Mouse (Mus musculus) megakaryocyte-erythroid progenitor cell, adult 5-6 weeks (primary cell): ENCODE results near the gene Ptbp3. TPM values are rescaled to one million over a fixed set of nuclear protein-coding genes. Genes with fewer than 3 reads are reported as not detected.
"Not testable (repeated sequence)": the region's sequence is repeated elsewhere in the genome, so short reads cannot be mapped to it uniquely, and the experiment has no call there.

ENCODE experiments used
- ATAC-seq: replicated peaks from 2 replicates; pipeline ENCODE4 v1.8.0; 2016; ENCODE audit warnings: mild to moderate bottlenecking, inconsistent platforms; ENCODE audit not compliant: severe bottlenecking, poor library complexity, low FRiP score, low TSS enrichment
- total RNA-seq, 2 experiments: library from RNA; stranded (forward) in 1 of 2; stranded (reverse) in 1 of 2; fragments of 200-1000, 215-1000 nt in 1 of 2; fragments of >200 nt in 1 of 2; fragmentation: Nextera tagmentation in 1 of 2; gene quantifications; 2 replicates each; pipeline ENCODE4 v1.2.3; 2014 to 2017

Gene Ptbp3
- total RNA-seq (2014; fragmentation: Nextera tagmentation) (153 and 199 TPM in 2 replicates), total RNA-seq (2017) (175 and 204 TPM in 2 replicates)

DNA sequence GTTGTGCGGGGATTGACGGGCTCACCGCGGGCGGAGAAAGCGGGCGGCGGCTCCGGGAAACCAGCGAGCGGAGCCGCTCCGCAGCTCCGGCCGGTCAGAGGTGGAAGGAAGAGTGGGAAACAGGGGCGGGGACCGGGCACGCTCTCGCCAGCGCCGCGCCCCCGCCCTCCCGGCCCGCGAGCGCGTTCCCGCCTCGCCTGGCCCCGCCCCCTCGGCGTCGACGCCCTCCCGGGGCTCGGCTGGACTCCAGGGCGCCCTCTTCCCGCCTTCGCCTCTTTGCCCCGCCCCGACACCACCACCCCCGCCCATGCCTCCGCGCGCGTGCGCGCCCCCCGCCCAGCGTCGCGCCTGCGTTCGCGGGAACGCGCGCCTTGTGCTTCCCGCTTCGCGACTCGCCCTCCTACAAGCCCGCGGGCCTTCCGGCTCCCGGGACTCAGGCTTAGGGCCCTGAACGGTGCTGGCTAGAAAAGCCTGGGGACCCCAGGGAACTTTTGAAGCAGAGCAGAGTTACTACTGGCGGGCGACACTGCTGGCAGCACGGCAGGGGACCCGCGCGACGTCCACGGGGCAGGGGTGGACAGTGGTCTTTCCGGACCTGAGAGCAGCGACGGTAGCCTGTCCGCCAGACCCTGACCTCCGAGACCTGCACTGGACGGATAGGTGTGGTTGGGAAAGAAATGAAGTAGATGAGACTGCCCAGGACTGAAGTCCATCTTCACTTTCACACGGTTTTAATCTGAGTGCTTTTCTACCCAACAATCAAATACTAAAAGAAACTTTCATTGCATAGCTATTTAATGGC, at the start of gene Ptbp3:
Gene Ptbp3, minus strand, starts transcription at position 190 of the 802 bp plus-strand sequence.
- peak; percentile 52 for ATAC-seq

DNA sequence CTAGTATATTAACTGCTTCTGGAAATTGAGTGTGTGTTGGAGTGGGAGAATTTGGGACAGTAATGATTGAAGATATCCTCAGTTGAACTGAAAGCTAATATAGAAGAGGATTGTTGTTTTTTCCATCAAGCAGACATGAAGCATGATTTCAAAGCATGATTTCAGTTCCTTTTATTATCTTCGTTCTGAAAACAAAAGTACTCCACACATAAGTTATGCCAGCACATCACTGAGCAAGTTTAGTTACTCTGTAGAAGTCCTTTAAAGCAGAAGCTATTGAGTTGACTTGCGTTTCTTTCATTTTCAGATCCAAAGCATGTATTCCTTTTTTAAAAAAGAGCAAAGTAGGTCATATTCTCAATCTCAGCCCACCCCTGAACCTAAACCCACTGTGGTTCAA, 47.4 kb upstream of the Ptbp3 start:
- ATAC-seq = no peak

GRCm38 (mm10) chr4:59594614-59595013, 45.5 kb upstream of the Ptbp3 start:
- no peak for ATAC-seq

GRCm38 (mm10) chr4:59587872-59588226, 38.7 kb upstream of the Ptbp3 start:
- ATAC-seq = no peak

GRCm38 (mm10) chr4:59587215-59587871, 38.2 kb upstream of the Ptbp3 start:
- ATAC-seq = no peak

DNA sequence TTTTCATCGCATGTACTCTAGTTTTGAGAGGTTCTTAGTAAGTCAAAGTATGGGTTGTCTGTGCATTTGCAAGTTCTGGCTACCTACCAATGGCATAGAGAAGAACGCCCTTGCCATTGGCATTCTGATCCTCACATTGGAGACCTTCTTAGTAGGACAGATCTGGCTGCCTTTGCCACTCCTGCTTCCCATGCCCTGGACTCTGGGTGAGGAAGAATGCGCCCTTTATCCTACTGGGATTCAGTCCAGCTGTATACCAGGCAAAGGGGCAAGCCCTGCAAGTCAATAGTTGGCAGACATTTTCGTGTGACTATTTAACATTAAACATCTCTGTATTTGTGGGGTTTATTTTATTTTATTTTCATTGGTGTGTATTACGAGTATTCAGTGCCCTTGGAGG, 35.9 kb upstream of the Ptbp3 start:
- no peak for ATAC-seq

GRCm38 (mm10) chr4:59582186-59582585, 33.0 kb upstream of the Ptbp3 start:
- no peak for ATAC-seq

- ATAC-seq = peak; percentile 97
Measured at GRCm38 (mm10) chr4:59581314-59582185, 32.4 kb upstream of the Ptbp3 start, which contains the start of gene Hsdl2. Gene Hsdl2, plus strand, starts transcription at chr4:59581563.

DNA sequence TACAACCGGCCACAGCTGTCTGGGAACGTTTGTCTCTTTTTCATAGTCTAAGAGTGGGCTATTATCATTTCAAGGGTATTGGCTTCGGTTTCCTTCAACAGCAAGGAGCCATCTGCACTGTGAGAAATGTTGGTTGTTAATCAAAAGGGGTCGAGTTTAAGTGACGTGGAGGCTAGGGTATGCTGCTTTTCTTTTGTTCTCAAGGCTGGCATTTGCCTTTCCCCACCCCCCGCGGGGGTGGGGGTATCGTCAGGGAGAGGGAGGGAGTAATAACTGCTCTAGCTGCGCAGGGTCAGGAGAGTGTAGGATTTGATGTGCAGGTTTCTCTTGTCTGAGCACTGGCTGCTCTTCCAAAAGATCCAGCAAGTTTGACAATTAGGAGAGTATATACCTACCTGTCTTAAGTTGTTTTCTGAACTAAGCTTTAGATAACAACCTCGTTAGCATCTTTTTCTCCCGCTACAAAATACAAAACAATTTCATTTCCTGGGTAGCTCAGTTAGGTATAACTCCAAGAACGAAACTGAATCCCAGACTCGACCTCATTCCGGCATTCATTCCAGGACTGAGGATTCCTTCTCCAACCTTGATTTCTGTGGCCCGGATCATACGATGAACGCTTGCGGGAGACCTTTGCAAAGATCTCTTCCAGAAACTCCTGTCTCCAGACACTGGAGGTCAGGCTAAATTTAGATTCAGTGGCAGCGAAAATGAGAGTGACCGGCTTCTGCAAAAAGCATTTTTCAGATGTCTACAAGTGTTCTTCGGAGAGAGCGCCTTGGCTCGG, 31.5 kb upstream of the Ptbp3 start:
- ATAC-seq = peak; percentile 47

DNA sequence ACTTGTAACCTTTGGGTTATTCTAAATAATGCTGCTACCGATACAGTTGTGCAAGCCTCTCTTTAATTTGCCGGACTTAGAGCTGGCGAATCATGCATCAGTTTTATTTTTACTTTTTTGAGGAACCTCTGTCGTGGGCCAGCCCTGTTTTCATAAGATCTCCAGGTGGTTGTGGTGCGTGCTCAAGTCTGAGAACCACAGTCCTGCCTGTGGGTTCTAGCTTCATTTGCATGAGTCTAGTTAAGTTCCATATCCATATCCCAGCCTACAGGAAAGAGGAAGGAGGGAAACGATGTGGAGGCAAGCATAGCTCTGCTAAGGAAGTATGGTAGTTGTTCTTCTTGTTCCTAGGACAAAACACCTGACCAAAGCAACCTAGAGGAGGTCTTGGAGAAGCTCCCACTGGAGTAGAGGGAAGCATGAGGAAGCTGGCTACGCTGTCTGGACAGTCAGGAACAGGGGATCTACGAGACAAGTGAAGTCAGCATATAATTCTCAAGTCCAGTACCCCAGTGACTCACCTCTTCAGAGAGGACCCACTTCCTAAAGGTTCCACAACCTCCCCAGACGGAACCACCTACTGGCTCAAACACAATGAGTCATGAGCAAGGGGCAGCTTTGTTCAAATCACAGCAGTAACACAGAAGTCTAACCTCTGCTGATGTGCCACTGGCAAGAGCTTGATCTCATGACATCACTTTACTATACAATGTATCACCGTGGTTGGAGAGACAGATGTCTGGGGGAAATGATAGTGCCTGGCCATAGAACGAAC, 26.2 kb upstream of the Ptbp3 start:
- no peak for ATAC-seq

GRCm38 (mm10) chr4:59572521-59573118, 23.5 kb upstream of the Ptbp3 start:
- ATAC-seq = peak; percentile 89

GRCm38 (mm10) chr4:59570519-59570918, 21.4 kb upstream of the Ptbp3 start:
- ATAC-seq = not testable (repeated sequence)

DNA sequence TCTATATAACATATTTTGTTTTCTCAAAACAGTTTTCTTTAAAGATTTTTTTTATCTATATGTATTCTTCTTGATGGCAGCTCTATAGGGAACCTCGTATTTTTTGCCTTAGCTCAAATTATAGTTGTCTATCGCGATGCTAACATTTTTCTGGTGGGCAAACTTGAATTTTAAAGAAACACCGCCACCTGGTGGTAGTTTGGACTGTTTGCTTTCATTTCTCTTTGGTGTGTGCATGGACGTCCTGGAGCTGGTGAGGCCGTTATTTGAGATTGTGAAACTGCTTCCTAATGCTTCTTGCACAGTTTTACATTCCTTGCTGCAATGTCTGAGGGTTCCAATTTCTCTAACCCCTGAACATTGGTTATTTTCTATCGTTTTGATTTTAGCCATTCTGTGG, 20.4 kb upstream of the Ptbp3 start:
- ATAC-seq = peak; percentile 42

GRCm38 (mm10) chr4:59567576-59568260, 18.6 kb upstream of the Ptbp3 start:
- no peak for ATAC-seq

GRCm38 (mm10) chr4:59565571-59566188, 16.5 kb upstream of the Ptbp3 start:
- ATAC-seq = no peak

DNA sequence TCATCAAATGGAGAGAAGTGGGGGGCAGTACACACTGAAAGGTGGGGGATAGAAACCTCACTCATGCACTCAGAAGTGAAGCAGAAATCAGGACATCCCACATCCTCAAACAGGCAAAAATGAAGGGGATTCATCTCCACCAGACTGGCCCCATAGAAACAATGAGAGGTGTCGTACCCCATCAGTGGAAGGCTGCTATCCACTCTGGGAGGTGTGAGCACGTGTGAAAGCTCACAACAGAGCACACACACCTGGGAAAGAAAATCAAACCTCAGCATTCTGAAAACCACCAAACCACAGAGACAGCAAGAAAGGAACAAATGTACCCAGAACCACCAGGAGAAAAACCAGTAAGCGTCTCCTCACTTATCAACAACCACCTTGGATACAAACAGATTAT, 15.0 kb upstream of the Ptbp3 start:
- ATAC-seq = no peak

DNA sequence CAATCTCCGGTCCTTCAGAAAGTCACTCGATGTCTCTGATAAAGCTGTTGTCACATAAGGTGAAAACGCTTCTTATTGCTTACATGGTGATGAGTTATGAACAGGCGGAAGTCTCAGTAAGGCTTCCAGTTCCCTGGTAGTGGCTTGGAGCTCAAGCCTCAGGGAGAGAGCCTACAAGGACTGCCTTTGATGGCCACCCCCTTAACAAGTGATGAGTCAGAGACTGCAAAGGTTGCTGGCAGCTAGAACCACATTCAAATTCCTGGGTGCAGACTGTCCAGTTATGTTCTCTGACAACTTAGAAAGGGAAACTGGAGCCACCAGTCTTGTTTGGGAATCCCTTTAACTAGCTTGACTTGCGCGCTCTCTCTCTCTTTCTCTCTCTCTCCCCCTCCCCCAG, 11.0 kb upstream of the Ptbp3 start:
- ATAC-seq = no peak
